Mouse (Mus musculus) embryonic facial prominence, embryonic 11.5 days (tissue): ENCODE results near the gene Ctrc. TPM values are rescaled to one million over a fixed set of nuclear protein-coding genes. Genes with fewer than 3 reads are reported as not detected.

Experiments
- ATAC-seq: fragments of 200-750 bp; cut with Nextera tagmentation; replicated peaks from 2 replicates; pipeline ENCODE4 v1.8.0; 2017; ENCODE audit warnings: low read depth; ENCODE audit not compliant: insufficient number of reproducible peaks, low FRiP score, low TSS enrichment
- DNase-seq: peaks from one replicate; pipeline ENCODE4 v3.0.0-alpha.2; 2015; ENCODE audit warnings: low spot score
- H3K27ac ChIP-seq: fragments of 300-500 bp; sonication (generic); replicated peaks from 2 replicates; pipeline ENCODE4 v1.5.1; 2014; ENCODE audit warnings: mild to moderate bottlenecking, low read depth, low read length, control low read depth
- H3K27me3 ChIP-seq: fragments of 300-500 bp; sonication (generic); 2 replicates; pipeline ENCODE4 v1.6.1; 2014; ENCODE audit warnings: mild to moderate bottlenecking, low read length, moderate library complexity, mixed read lengths; ENCODE audit not compliant: control insufficient read depth, insufficient read depth
- H3K36me3 ChIP-seq: fragments of 300-500 bp; sonication (generic); replicated peaks from 2 replicates; pipeline ENCODE4 v1.6.1; 2014; ENCODE audit warnings: low read depth, mild to moderate bottlenecking, low read length, moderate library complexity, mixed read lengths; ENCODE audit not compliant: control insufficient read depth, insufficient read depth
- H3K4me1 ChIP-seq: fragments of 300-500 bp; sonication (generic); 2 replicates; pipeline ENCODE4 v1.6.1; 2014; ENCODE audit warnings: low read length, mixed read lengths; ENCODE audit not compliant: control insufficient read depth, insufficient read depth
- H3K4me2 ChIP-seq: fragments of 300-500 bp; sonication (generic); 2 replicates; pipeline ENCODE4 v1.6.1; 2014; ENCODE audit warnings: low read depth, mild to moderate bottlenecking, control low read depth, low read length, moderate library complexity
- H3K4me3 ChIP-seq: fragments of 300-500 bp; sonication (generic); 2 replicates; pipeline ENCODE4 v1.5.1; 2014; ENCODE audit warnings: low read depth, low read length, control low read depth
- H3K9ac ChIP-seq: fragments of 300-500 bp; sonication (generic); replicated peaks from 2 replicates; pipeline ENCODE4 v1.6.1; 2014; ENCODE audit warnings: mild to moderate bottlenecking, control low read depth, low read length
- H3K9me3 ChIP-seq: fragments of 300-500 bp; sonication (generic); replicated peaks from 2 replicates; pipeline ENCODE4 v1.6.1; 2016; ENCODE audit warnings: mild to moderate bottlenecking, low read length, inconsistent platforms, mixed read lengths; ENCODE audit not compliant: control insufficient read depth
- WGBS: fragments of 180-500 bp; shearing (Covaris S2); extraction: QIAGEN DNeasy Blood & Tissue Kit; methylation state at CpG from one replicate; pipeline ENCODE4 v1.1.7; 2014; 5-methylcytosine and 5-hydroxymethylcytosine counted together
- polyA plus RNA-seq: library from polyadenylated mRNA; unstranded; fragments of >200 nt; fragmentation: Nextera tagmentation; extraction: Ambion mirVana; gene quantifications from 2 replicates; pipeline ENCODE4 v1.2.1, GENCODE M21; 2014

Ctrc gene
- polyA plus RNA-seq, 1 experiment from 2014 or later: not detected

DNA sequence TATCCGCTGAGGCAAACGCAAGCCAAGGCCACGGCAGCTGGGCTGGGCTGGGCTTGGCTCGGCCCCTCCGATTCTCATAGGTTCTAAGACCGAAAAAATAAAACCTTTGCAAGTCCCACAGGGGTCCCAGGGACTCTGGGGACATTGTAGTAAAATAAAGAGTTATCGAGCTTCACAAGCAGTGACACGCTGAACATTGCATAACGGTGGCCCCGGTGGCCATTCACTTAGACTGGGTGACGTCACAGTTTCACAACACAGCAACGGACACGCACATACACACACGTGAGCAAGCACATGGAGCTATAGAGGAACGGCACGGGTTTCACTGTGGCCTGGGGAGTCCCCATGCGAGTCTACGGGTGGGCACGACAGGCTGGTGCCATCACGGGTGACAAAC, 12.3 kb upstream of the Ctrc start:
- Histone ChIP-seq H3K4me2 (no peak overlapping the region), H3K36me3 (no peaks in the 10 kb centered on the region), H3K9ac (no peak overlapping the region), H3K27ac (no peak overlapping the region), H3K27me3 (no peaks in the 10 kb centered on the region), H3K9me3 (no peaks in the 10 kb centered on the region), H3K4me3 (no peak overlapping the region), H3K4me1 (no peaks in the 10 kb centered on the region)
- ATAC-seq (no peak), DNase-seq (no peak)
- 93% methylated on average over 20 of the region's 20 CpGs for WGBS

DNA sequence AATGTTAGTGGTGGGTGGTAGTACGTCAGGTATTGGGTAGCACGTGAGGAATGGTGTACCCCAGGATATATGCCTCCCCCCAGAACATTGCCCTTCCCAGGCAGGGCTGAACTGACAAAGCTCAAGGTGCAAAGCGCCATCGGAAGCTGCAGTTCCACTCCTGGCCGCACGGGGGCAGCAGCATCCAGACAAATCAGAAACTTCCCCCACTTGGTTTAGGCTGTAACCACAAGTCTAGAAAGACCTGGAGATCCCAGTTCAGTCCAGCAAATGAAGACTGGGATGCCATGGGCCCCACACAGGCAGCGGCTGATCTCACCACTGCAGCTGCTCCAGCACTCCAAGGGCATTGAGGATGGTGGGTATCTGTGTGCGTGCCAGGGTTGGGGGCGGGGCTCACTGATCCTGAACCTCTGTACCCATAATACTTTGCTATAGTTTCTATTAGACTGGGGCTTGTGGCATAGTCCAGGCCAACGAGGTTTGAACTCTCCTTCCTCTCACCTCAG, 11.3 kb upstream of the Ctrc start:
- Histone ChIP-seq H3K36me3 (no peaks in the 10 kb centered on the region), H3K9ac (0 out of 2 replicates have a peak overlapping the region, but pooled peaks have one; percentile 10), H3K4me1 (no peaks in the 10 kb centered on the region), H3K9me3 (no peaks in the 10 kb centered on the region), H3K4me2 (no peak overlapping the region), H3K27me3 (no peaks in the 10 kb centered on the region), H3K27ac (no peak overlapping the region), H3K4me3 (no peak overlapping the region)
- peak; percentile 83 for DNase-seq
- WGBS: 18% methylated on average over 10 of the region's 10 CpGs
- ATAC-seq: peak; percentile 61; the same call in 1 of the 2 replicates

DNA sequence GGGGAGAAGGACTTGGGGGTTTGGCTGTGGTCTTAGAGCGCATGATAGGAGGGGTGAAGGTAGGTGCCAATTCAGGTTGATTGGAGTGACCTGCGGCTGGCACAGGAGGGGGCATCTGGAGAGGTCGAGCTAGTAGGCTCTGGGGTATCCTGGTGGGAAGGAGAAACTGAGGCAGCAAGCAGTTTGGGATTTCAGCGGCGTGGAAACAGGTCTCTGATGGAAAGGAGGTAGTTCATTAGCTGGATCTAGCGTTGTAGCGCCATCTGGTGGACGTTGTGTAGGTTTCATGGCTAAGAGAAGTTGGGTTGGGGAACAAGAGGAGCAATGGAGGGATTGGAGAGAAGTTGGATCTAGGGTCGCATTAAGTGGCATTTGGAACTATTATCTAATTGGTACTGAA, 7.3 kb upstream of the Ctrc start:
- no peak overlapping the region for H3K9ac ChIP-seq
- no peaks in the 10 kb centered on the region for H3K4me1 ChIP-seq
- no peak overlapping the region for H3K4me3 ChIP-seq
- H3K27me3 ChIP-seq: no peaks in the 10 kb centered on the region
- H3K4me2 ChIP-seq: no peak overlapping the region
- H3K9me3 ChIP-seq: no peaks in the 10 kb centered on the region
- DNase-seq: peak; percentile 65
- no peak overlapping the region for H3K27ac ChIP-seq
- no peak for ATAC-seq
- 85% methylated on average over 9 of the region's 9 CpGs for WGBS
- no peaks in the 10 kb centered on the region for H3K36me3 ChIP-seq

DNA sequence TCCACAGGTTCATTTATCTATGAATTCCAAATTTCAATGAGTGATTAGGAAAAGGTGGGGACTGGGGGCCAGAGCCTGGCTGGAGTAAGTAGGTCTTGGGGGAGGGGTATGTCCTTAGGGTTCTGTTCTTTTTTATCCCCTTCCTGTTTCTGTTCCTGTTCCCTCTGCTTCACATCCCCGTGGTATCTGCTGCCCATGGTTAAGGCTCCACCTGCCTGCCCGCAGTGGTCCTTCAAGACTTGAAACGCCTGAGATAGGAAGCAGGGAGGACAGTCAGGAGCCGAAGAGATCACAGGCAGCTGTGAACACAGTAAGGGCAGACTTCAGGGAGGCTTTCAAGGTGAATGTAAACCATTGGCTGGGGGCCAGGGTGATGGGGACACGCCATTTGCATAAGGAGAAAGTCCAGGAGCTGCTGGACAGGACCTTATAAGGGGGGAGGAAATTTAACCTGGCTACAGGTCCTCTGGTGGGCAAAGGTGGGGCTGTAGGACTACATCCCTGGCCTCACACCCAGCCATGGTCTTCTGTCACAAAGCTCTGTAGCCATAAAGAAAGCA, 11.5 kb downstream of the Ctrc start:
- no peak overlapping the region for H3K27ac ChIP-seq

DNA sequence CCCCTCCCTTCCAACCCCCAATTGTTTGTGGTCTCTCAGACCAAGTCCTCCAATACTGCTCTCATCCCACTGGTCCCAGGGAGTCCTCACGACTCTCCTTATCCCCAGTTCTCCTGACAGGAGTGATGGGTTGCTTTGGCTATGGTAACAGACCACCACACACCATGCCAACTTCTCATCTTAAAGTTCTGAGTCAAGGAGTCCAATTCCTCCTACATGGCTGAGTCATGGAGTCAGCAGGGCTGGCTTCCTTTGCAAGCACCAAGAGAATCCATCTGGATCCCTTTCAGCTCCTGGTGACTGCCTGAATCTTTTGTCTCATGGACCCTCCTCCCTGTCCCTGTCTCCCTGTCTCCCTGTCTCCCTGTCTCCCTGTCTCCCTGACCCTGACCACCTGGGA, 12.2 kb downstream of the Ctrc start:
- H3K27ac ChIP-seq: no peak overlapping the region
- no peaks in the 10 kb centered on the region for H3K4me1 ChIP-seq
- no peak overlapping the region for H3K4me2 ChIP-seq
- 40% methylated on average over 1 of the region's 1 CpGs for WGBS
- H3K4me3 ChIP-seq: no peak overlapping the region
- H3K9me3 ChIP-seq: no peaks in the 10 kb centered on the region
- H3K36me3 ChIP-seq: no peaks in the 10 kb centered on the region
- H3K27me3 ChIP-seq: no peaks in the 10 kb centered on the region
- no peak for DNase-seq
- ATAC-seq: no peak
- no peak overlapping the region for H3K9ac ChIP-seq

More for the DNA sequence above, 11.5 kb downstream of the Ctrc start:
- DNase-seq (no peak), ATAC-seq (no peak)
- no peak overlapping the region for H3K9ac ChIP-seq
- H3K27me3 ChIP-seq: no peaks in the 10 kb centered on the region
- H3K9me3 ChIP-seq: no peaks in the 10 kb centered on the region
- H3K4me3 ChIP-seq: no peak overlapping the region
- H3K4me1 ChIP-seq: no peaks in the 10 kb centered on the region
- no peak overlapping the region for H3K4me2 ChIP-seq
- 71% methylated on average over 5 of the region's 5 CpGs for WGBS
- H3K36me3 ChIP-seq: no peaks in the 10 kb centered on the region

DNA sequence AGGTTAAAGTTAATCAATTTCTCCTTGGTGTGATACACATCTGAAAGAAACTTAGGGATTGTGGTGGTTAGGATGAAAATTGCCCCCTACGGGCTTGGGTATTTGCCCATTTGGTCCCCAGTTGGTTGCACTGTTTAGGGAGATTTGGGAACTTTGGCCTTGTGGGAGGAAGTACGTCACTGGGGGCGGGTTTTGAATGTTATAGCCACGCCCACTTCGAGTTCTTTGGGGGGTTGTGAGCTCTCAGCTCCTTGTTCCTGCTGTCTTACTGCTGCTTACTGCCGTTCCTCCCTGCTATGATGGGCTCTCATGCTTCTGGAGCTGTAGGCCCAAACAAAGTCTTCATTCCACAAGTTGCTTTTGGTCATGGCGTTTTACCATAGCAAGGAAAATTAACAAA, 14.8 kb downstream of the Ctrc start:
- no peaks in the 10 kb centered on the region for H3K27me3 ChIP-seq
- no peak overlapping the region for H3K9ac ChIP-seq
- ATAC-seq (no peak), DNase-seq (no peak)
- H3K9me3 ChIP-seq: no peaks in the 10 kb centered on the region
- no peak overlapping the region for H3K4me3 ChIP-seq
- no peak overlapping the region for H3K4me2 ChIP-seq
- no peak overlapping the region for H3K27ac ChIP-seq
- H3K4me1 ChIP-seq: no peaks in the 10 kb centered on the region
- 83% methylated on average over 7 of the region's 7 CpGs for WGBS
- no peaks in the 10 kb centered on the region for H3K36me3 ChIP-seq

DNA sequence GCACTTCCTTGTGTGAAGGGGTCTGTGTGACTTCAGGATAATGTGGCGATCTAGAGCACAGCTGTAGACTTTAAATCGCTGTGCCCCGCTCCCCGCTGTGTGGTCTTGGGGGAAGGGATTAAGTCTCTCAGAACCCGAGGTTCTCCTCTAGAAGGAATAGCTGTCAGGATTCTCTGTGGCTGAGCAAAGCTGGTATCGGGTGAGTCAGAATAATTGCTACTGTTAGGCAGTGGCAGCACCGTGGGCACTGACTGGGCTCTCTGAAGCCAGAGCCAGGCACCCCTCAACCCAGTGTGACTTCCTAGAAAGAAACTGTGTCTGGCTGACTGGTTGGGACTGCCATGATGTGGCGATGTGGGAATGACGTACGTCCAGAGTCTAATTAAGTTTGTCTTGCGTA, 15.8 kb downstream of the Ctrc start:
- H3K27ac ChIP-seq: no peak overlapping the region
- H3K27me3 ChIP-seq: no peaks in the 10 kb centered on the region
- H3K9ac ChIP-seq: no peak overlapping the region
- DNase-seq (no peak), ATAC-seq (no peak)
- no peaks in the 10 kb centered on the region for H3K9me3 ChIP-seq
- no peaks in the 10 kb centered on the region for H3K36me3 ChIP-seq
- no peak overlapping the region for H3K4me3 ChIP-seq
- 56% methylated on average over 11 of the region's 11 CpGs for WGBS
- no peak overlapping the region for H3K4me2 ChIP-seq
- H3K4me1 ChIP-seq: no peaks in the 10 kb centered on the region

DNA sequence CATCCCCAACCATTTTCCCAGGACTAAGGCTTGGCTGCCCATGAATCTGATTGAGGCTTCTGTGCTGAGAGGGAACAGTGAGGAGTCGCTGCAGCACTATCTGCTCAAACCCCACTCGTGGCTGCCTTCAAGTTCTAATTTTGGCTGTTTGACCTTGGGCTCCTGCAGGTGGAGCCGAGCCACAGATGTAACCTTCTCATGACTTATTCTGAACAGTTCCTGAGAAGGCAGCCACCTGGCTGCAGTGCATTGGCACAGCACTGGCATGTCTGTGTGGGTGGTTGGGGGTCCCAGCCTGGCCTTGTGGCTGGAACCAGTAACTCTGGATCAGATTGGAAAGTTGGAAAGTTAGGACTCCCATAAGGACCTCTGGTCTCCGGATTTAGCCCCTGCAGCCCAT, 18.0 kb downstream of the Ctrc start:
- WGBS: 74% methylated on average over 4 of the region's 4 CpGs
- ATAC-seq: no peak

More for the DNA sequence above, 18.0 kb downstream of the Ctrc start:
- DNase-seq: no peak
- no peaks in the 10 kb centered on the region for H3K36me3 ChIP-seq
- no peaks in the 10 kb centered on the region for H3K27me3 ChIP-seq
- no peak overlapping the region for H3K4me2 ChIP-seq
- no peak overlapping the region for H3K27ac ChIP-seq
- H3K9me3 ChIP-seq: no peaks in the 10 kb centered on the region
- no peak overlapping the region for H3K9ac ChIP-seq
- H3K4me3 ChIP-seq: no peak overlapping the region
- H3K4me1 ChIP-seq: no peaks in the 10 kb centered on the region
